27 mouse cellular contexts compared by ENCODE assay signal in genomic region chr1:38591194-38591593, GRCm38 (mm10).
A peak's percentile ranks its signal among the peaks of the same experiment; 100 is the strongest.
DNase-seq lines count a peak whose midpoint lies in the region; ATAC-seq and TF ChIP-seq lines count a peak whose summit lies in the region.
"Had no signal": no experiment of that assay in that cellular context is flagged by ENCODE, and none has a peak within 500 bp of the region (broad histone marks: within the 10 kb centered on the region; RNA-seq: fewer than 3 reads in every experiment).

No protein-coding gene starts in this region.

- no peak overlapping the region for H3K9ac ChIP-seq in hindbrain, embryonic 12.5 days
- H3K9ac ChIP-seq in hindbrain, postnatal 0 days (replicated peaks; ENCODE audit: low read length): no peak overlapping the region
- no peak overlapping the region for H3K9ac ChIP-seq in lung, postnatal 0 days (replicated peaks; ENCODE audit: low read depth)
- no peak overlapping the region for H3K9ac ChIP-seq in midbrain, embryonic 11.5 days (ENCODE audit: low read length)
- no peak overlapping the region for H3K9ac ChIP-seq in midbrain, embryonic 15.5 days
- H3K9ac ChIP-seq in neural tube, embryonic 13.5 days: 0 out of 2 replicates have a peak overlapping the region, but pooled peaks have one; percentile 2
- H3K9ac ChIP-seq in neural tube, embryonic 15.5 days (replicated peaks): no peak overlapping the region
- H3K9ac ChIP-seq: forebrain, embryonic 13.5 days; heart, embryonic 15.5 days had no signal

- no peak overlapping the region for H3K4me3 ChIP-seq in hindbrain, embryonic 12.5 days
- no peak overlapping the region for H3K4me3 ChIP-seq in hindbrain, postnatal 0 days (ENCODE audit: low read length)
- H3K4me3 ChIP-seq in lung, postnatal 0 days (ENCODE audit: low read depth, low read length): no peak overlapping the region
- no peak overlapping the region for H3K4me3 ChIP-seq in lung, adult 2 months (replicated peaks; ENCODE audit: extremely low read depth, low read depth, low read length)
- no peak overlapping the region for H3K4me3 ChIP-seq in midbrain, embryonic 11.5 days (ENCODE audit: low read depth, low read length)
- H3K4me3 ChIP-seq in midbrain, embryonic 15.5 days: no peak overlapping the region
- H3K4me3 ChIP-seq in neural tube, embryonic 13.5 days: no peak overlapping the region
- no peak overlapping the region for H3K4me3 ChIP-seq in neural tube, embryonic 15.5 days (replicated peaks)
- H3K4me3 ChIP-seq: forebrain, embryonic 10.5 days; forebrain, embryonic 13.5 days; heart, embryonic 15.5 days; hindbrain, embryonic 10.5 days had no signal

- no peak for TF ChIP-seq CTCF in hindbrain, postnatal 0 days (IDR thresholded peaks at IDR 0.05; ENCODE audit: low read depth)
- no peak for TF ChIP-seq CTCF in lung, postnatal 0 days (IDR thresholded peaks at IDR 0.05)
- no peak for TF ChIP-seq CTCF in lung, adult 2 months (IDR thresholded peaks at IDR 0.05; ENCODE audit: insufficient read depth, low read length)

- H3K36me3 ChIP-seq in hindbrain, embryonic 12.5 days: no peaks in the 10 kb centered on the region
- H3K36me3 ChIP-seq in hindbrain, postnatal 0 days (ENCODE audit: insufficient read depth, low read length): no peaks in the 10 kb centered on the region
- H3K36me3 ChIP-seq in lung, postnatal 0 days (ENCODE audit: insufficient read depth, low read length): no peaks in the 10 kb centered on the region
- no peaks in the 10 kb centered on the region for H3K36me3 ChIP-seq in midbrain, embryonic 11.5 days (ENCODE audit: control insufficient read depth, insufficient read depth, low read length)
- no peaks in the 10 kb centered on the region for H3K36me3 ChIP-seq in midbrain, embryonic 15.5 days (replicated peaks)
- no peaks in the 10 kb centered on the region for H3K36me3 ChIP-seq in neural tube, embryonic 13.5 days
- no peaks in the 10 kb centered on the region for H3K36me3 ChIP-seq in neural tube, embryonic 15.5 days
- H3K36me3 ChIP-seq: G1E; heart, embryonic 15.5 days had no signal

- no peaks in the 10 kb centered on the region for H3K9me3 ChIP-seq in hindbrain, embryonic 12.5 days (replicated peaks)
- no peaks in the 10 kb centered on the region for H3K9me3 ChIP-seq in hindbrain, postnatal 0 days (ENCODE audit: low read length)
- no peaks in the 10 kb centered on the region for H3K9me3 ChIP-seq in lung, postnatal 0 days (ENCODE audit: low read length)
- H3K9me3 ChIP-seq in midbrain, embryonic 11.5 days (ENCODE audit: control insufficient read depth, low read length): no peaks in the 10 kb centered on the region
- no peaks in the 10 kb centered on the region for H3K9me3 ChIP-seq in midbrain, embryonic 15.5 days
- no peaks in the 10 kb centered on the region for H3K9me3 ChIP-seq in neural tube, embryonic 13.5 days
- no peaks in the 10 kb centered on the region for H3K9me3 ChIP-seq in neural tube, embryonic 15.5 days (replicated peaks)
- H3K9me3 ChIP-seq: forebrain, embryonic 13.5 days; heart, embryonic 15.5 days had no signal

- ATAC-seq in hindbrain, embryonic 12.5 days (ENCODE audit: low FRiP score): no peak
- no peak for ATAC-seq in hindbrain, postnatal 0 days
- peak; percentile 53 for ATAC-seq in lung, postnatal 0 days
- no peak for ATAC-seq in midbrain, embryonic 11.5 days (ENCODE audit: low FRiP score)
- ATAC-seq in midbrain, embryonic 15.5 days (replicated peaks): no peak
- no peak for ATAC-seq in neural tube, embryonic 13.5 days (ENCODE audit: low read depth)
- ATAC-seq in neural tube, embryonic 15.5 days (ENCODE audit: low FRiP score): no peak
- ATAC-seq: forebrain, embryonic 13.5 days; forebrain, embryonic 16.5 days; Patski had no signal

- H3K4me1 ChIP-seq in hindbrain, embryonic 12.5 days: peaks cover 30% of the 10 kb centered on the region
- no peaks in the 10 kb centered on the region for H3K4me1 ChIP-seq in hindbrain, postnatal 0 days (ENCODE audit: insufficient read depth, low read length)
- H3K4me1 ChIP-seq in lung, postnatal 0 days (ENCODE audit: insufficient read depth, low read depth, low read length): no peaks in the 10 kb centered on the region
- H3K4me1 ChIP-seq in lung, adult 2 months (ENCODE audit: control insufficient read depth, insufficient read depth, low read length): peaks cover 14% of the 10 kb centered on the region
- no peaks in the 10 kb centered on the region for H3K4me1 ChIP-seq in midbrain, embryonic 11.5 days (ENCODE audit: control insufficient read depth, insufficient read depth, low read length)
- peaks cover 20% of the 10 kb centered on the region for H3K4me1 ChIP-seq in midbrain, embryonic 15.5 days
- H3K4me1 ChIP-seq in neural tube, embryonic 13.5 days (replicated peaks): peaks cover 78% of the 10 kb centered on the region
- peaks cover 49% of the 10 kb centered on the region for H3K4me1 ChIP-seq in neural tube, embryonic 15.5 days

- TF ChIP-seq POLR2A in lung, adult 2 months (IDR thresholded peaks at IDR 0.05; ENCODE audit: borderline replicate concordance, extremely low read depth, low read depth, low read length): no peak; the same call in 1 of the 2 replicates

- no peaks in the 10 kb centered on the region for H3K27me3 ChIP-seq in hindbrain, embryonic 12.5 days
- no peaks in the 10 kb centered on the region for H3K27me3 ChIP-seq in hindbrain, postnatal 0 days (ENCODE audit: insufficient read depth, low read length)
- H3K27me3 ChIP-seq in lung, postnatal 0 days (replicated peaks; ENCODE audit: insufficient read depth, low read length): no peaks in the 10 kb centered on the region
- H3K27me3 ChIP-seq in midbrain, embryonic 11.5 days (ENCODE audit: control insufficient read depth, insufficient read depth, low read length): no peaks in the 10 kb centered on the region
- no peaks in the 10 kb centered on the region for H3K27me3 ChIP-seq in midbrain, embryonic 15.5 days (replicated peaks)
- no peaks in the 10 kb centered on the region for H3K27me3 ChIP-seq in neural tube, embryonic 13.5 days
- H3K27me3 ChIP-seq in neural tube, embryonic 15.5 days (replicated peaks): no peaks in the 10 kb centered on the region
- H3K27me3 ChIP-seq: CH12.LX; forebrain, embryonic 13.5 days; heart, embryonic 15.5 days had no signal

- 84% methylated on average over 8 of the region's 8 CpGs for WGBS in hindbrain, embryonic 12.5 days
- 76% methylated on average over 8 of the region's 8 CpGs for WGBS in hindbrain, postnatal 0 days
- WGBS in lung, postnatal 0 days: 53% methylated on average over 8 of the region's 8 CpGs
- WGBS in lung, adult 2 months: 45% methylated on average over 8 of the region's 8 CpGs
- WGBS in midbrain, embryonic 11.5 days: 82% methylated on average over 8 of the region's 8 CpGs
- WGBS in midbrain, embryonic 15.5 days: 73% methylated on average over 8 of the region's 8 CpGs
- WGBS in neural tube, embryonic 13.5 days: 69% methylated on average over 8 of the region's 8 CpGs
- WGBS in neural tube, embryonic 15.5 days: 61% methylated on average over 8 of the region's 8 CpGs

- H3K27ac ChIP-seq in hindbrain, embryonic 12.5 days: 0 out of 2 replicates have a peak overlapping the region, but pooled peaks have one; percentile 24
- H3K27ac ChIP-seq in hindbrain, postnatal 0 days: no peak overlapping the region
- no peak overlapping the region for H3K27ac ChIP-seq in lung, postnatal 0 days (ENCODE audit: low read length)
- no peak overlapping the region for H3K27ac ChIP-seq in midbrain, embryonic 11.5 days (ENCODE audit: low read depth, low read length)
- H3K27ac ChIP-seq in midbrain, embryonic 15.5 days: no peak overlapping the region
- H3K27ac ChIP-seq in neural tube, embryonic 13.5 days (replicated peaks): peak overlapping the region; percentile 43
- H3K27ac ChIP-seq in neural tube, embryonic 15.5 days (replicated peaks): no peak overlapping the region
- H3K27ac ChIP-seq: forebrain, embryonic 10.5 days; forebrain, embryonic 13.5 days; heart, embryonic 15.5 days; hindbrain, embryonic 10.5 days had no signal

- TF ChIP-seq EP300 in lung, postnatal 0 days (IDR thresholded peaks at IDR 0.05): peak; percentile 78

- DNase-seq in hindbrain, postnatal 0 days (ENCODE audit: low spot score): no peak
- peak; percentile 26 for DNase-seq in lung, postnatal 0 days (ENCODE audit: low spot score)
- no peak for DNase-seq in lung, adult 2 months
- peak; percentile 83 for DNase-seq in midbrain, embryonic 11.5 days (ENCODE audit: low spot score, missing footprints)
- DNase-seq: adrenal gland, postnatal 10 days; adrenal gland, postnatal 36 days; B cell, adult 2 months; cerebellum, adult 18-20 months; cerebellum, adult 9-10 months; cerebellum, postnatal 14 days; gastrocnemius, postnatal 10 days; gastrocnemius, postnatal 36 days; heart, postnatal 10 days; heart, postnatal 36 days had no signal

- H3K4me2 ChIP-seq in hindbrain, embryonic 12.5 days (replicated peaks): no peak overlapping the region
- no peak overlapping the region for H3K4me2 ChIP-seq in hindbrain, postnatal 0 days (ENCODE audit: low read depth, low read length)
- no peak overlapping the region for H3K4me2 ChIP-seq in lung, postnatal 0 days (replicated peaks; ENCODE audit: low read depth, low read length)
- H3K4me2 ChIP-seq in midbrain, embryonic 11.5 days: no peak overlapping the region
- H3K4me2 ChIP-seq in midbrain, embryonic 15.5 days: no peak overlapping the region
- no peak overlapping the region for H3K4me2 ChIP-seq in neural tube, embryonic 13.5 days
- no peak overlapping the region for H3K4me2 ChIP-seq in neural tube, embryonic 15.5 days
- H3K4me2 ChIP-seq: forebrain, embryonic 13.5 days; heart, embryonic 11.5 days; heart, embryonic 15.5 days had no signal

Comparison
In these comparisons a context has a peak if more than half of its experiments do, and no peak if none do; other contexts are left out.
1. H3K27ac ChIP-seq: peak in hindbrain, embryonic 12.5 days (single experiment) and neural tube, embryonic 13.5 days (single experiment); none in hindbrain, postnatal 0 days (single experiment), lung, postnatal 0 days (single experiment), midbrain, embryonic 11.5 days (single experiment), midbrain, embryonic 15.5 days (single experiment) and neural tube, embryonic 15.5 days (single experiment).
2. DNase-seq: peak in lung, postnatal 0 days (single experiment) and midbrain, embryonic 11.5 days (single experiment); none in hindbrain, postnatal 0 days (single experiment) and lung, adult 2 months (single experiment).